Mouse (Mus musculus) kidney, adult 2 months (tissue): Measurements from ENCODE around the gene Zbtb8os.

Experiments used
- CTCF ChIP-seq: fragments of 200-500 bp; conservative IDR thresholded peaks from 2 replicates; pipeline ENCODE4 v1.5.1; 2011; ENCODE audit warnings: low read depth, mild to moderate bottlenecking, control low read depth, low read length, moderate library complexity, mixed read lengths; ENCODE audit not compliant: insufficient read depth, insufficient read length
- POLR2A ChIP-seq: fragments of 200-500 bp; IDR thresholded peaks from one replicate; pipeline ENCODE4 v1.6.1; 2011; ENCODE audit warnings: low read depth, low read length, control low read depth

DNA sequence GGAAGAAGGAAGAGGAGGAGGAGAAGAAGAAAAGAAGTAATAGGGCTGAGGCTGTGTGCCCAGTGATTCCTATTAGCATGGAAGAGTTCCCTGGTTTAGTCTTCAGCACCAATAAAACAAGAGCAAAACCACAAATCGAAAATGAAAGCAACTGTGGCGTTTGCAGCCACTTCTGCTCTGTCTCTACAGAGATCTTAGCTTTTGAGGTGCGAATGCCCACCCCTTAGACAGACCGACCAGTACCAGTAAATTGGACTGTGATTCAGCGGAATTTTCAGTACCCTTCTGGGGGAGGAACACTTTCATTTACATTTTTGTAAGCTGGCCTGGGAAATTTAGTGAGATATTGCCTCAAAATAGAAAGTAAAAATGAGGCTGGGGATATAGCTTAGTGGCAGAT is 29.7 kb downstream of the Zbtb8os start:
- TF ChIP-seq POLR2A (no peak), CTCF (no peak)
